Mouse (Mus musculus) liver, postnatal 0 days (tissue): ENCODE results near the gene Cdkl4. TPM values are rescaled to one million over a fixed set of nuclear protein-coding genes. Genes with fewer than 3 reads are reported as not detected.
"Not testable (repeated sequence)": the region's sequence is repeated elsewhere in the genome, so short reads cannot be mapped to it uniquely, and the experiment has no call there.

Experiments
- ATAC-seq: fragments of 200-750 bp; cut with Nextera tagmentation; 2 replicates; pipeline ENCODE4 v1.8.0; 2017; ENCODE audit warnings: mild to moderate bottlenecking, moderate library complexity
- DNase-seq: peaks from one replicate; pipeline ENCODE4 v3.0.0-alpha.2; 2016
- H3K27ac ChIP-seq: fragments of 300-500 bp; sonication (generic); 2 replicates; pipeline ENCODE4 v1.5.1; 2014; ENCODE audit warnings: antibody characterized with exemption, moderate library complexity, mild to moderate bottlenecking, low read depth
- H3K27me3 ChIP-seq: fragments of 300-500 bp; sonication (generic); 2 replicates; pipeline ENCODE4 v1.6.1; 2014; ENCODE audit warnings: low read length, control low read depth, mixed read lengths; ENCODE audit not compliant: insufficient read depth
- H3K36me3 ChIP-seq: fragments of 300-500 bp; sonication (generic); replicated peaks from 2 replicates; pipeline ENCODE4 v1.6.1; 2014; ENCODE audit warnings: mild to moderate bottlenecking, control low read depth, low read length, moderate library complexity, mixed read lengths; ENCODE audit not compliant: insufficient read depth
- H3K4me1 ChIP-seq: fragments of 300-500 bp; sonication (generic); 2 replicates; pipeline ENCODE4 v1.6.1; 2014; ENCODE audit warnings: antibody characterized with exemption, mild to moderate bottlenecking, control low read depth; ENCODE audit not compliant: insufficient read depth
- H3K4me2 ChIP-seq: fragments of 300-500 bp; sonication (generic); 2 replicates; pipeline ENCODE4 v1.6.1; 2014; ENCODE audit warnings: low read depth, mild to moderate bottlenecking, low read length, moderate library complexity, mixed read lengths
- H3K4me3 ChIP-seq: fragments of 300-500 bp; sonication (generic); 2 replicates; pipeline ENCODE4 v1.5.1; 2014; ENCODE audit warnings: low read depth, low read length
- H3K9ac ChIP-seq: fragments of 300-500 bp; sonication (generic); replicated peaks from 2 replicates; pipeline ENCODE4 v1.6.1; 2014; ENCODE audit warnings: mild to moderate bottlenecking, moderate library complexity
- H3K9me3 ChIP-seq: fragments of 300-500 bp; sonication (generic); 2 replicates; pipeline ENCODE4 v1.6.1; 2016; ENCODE audit warnings: mild to moderate bottlenecking, control low read depth, low read length, mixed read lengths
- CTCF ChIP-seq: sonication (generic); IDR thresholded peaks from 2 replicates; pipeline ENCODE4 v1.5.1; 2016; ENCODE audit warnings: antibody characterized with exemption, low read depth
- EP300 ChIP-seq: IDR thresholded peaks from 2 replicates; pipeline ENCODE4 v1.6.1; 2016; ENCODE audit warnings: antibody characterized with exemption, low read depth, mild to moderate bottlenecking
- WGBS: fragments of 180-500 bp; shearing (Covaris S2); extraction: QIAGEN DNeasy Blood & Tissue Kit; methylation state at CpG from one replicate; pipeline ENCODE4 v1.1.7; 2014; ENCODE audit not compliant: insufficient replicate concordance; 5-methylcytosine and 5-hydroxymethylcytosine counted together
- polyA plus RNA-seq: library from polyadenylated mRNA; unstranded; fragments of >200 nt; fragmentation: Nextera tagmentation; extraction: Ambion mirVana; gene quantifications from 2 replicates; pipeline ENCODE4 v1.2.1, GENCODE M21; 2015

Gene Cdkl4
- polyA plus RNA-seq, 1 experiment from 2014 or later: 0.34 TPM

- TF ChIP-seq CTCF: no peak
- Histone ChIP-seq H3K4me3 (peak overlapping the region; percentile 43), H3K36me3 (0 out of 2 replicates have a peak, but pooled peaks cover 6% of the 10 kb centered on the region), H3K4me1 (peaks cover 10% of the 10 kb centered on the region), H3K27me3 (no peaks in the 10 kb centered on the region), H3K27ac (no peak overlapping the region), H3K9ac (peak overlapping the region; percentile 35; the same call in 1 of the 2 replicates), H3K9me3 (no peaks in the 10 kb centered on the region), H3K4me2 (peak overlapping the region; percentile 79)
- WGBS: 0% methylated on average over 30 of the region's 30 CpGs
- DNase-seq (peak; percentile 69), ATAC-seq (peak; percentile 62)
Observed at GRCm38 (mm10) chr17:80577214-80577613, 399 bp downstream of the Cdkl4 start.

- no peak overlapping the region for H3K4me3 ChIP-seq
- peaks cover 10% of the 10 kb centered on the region for H3K4me1 ChIP-seq
- no peak overlapping the region for H3K4me2 ChIP-seq
- H3K9ac ChIP-seq: no peak overlapping the region
- 56% methylated on average over 7 of the region's 7 CpGs for WGBS
- DNase-seq (no peak), ATAC-seq (no peak)
- no peaks in the 10 kb centered on the region for H3K27me3 ChIP-seq
- no peak for TF ChIP-seq CTCF
- no peak for TF ChIP-seq EP300
- H3K9me3 ChIP-seq: no peaks in the 10 kb centered on the region
- no peaks in the 10 kb centered on the region for H3K36me3 ChIP-seq
- no peak overlapping the region for H3K27ac ChIP-seq
Observed at GRCm38 (mm10) chr17:80575008-80575407, 2.6 kb downstream of the Cdkl4 start.

- TF ChIP-seq EP300 (no peak), CTCF (no peak)
- no peak overlapping the region for H3K4me3 ChIP-seq
- no peaks in the 10 kb centered on the region for H3K36me3 ChIP-seq
- H3K4me2 ChIP-seq: no peak overlapping the region
- H3K27ac ChIP-seq: no peak overlapping the region
- DNase-seq: no peak
- no peak for ATAC-seq
- no peak overlapping the region for H3K9ac ChIP-seq
- peaks cover 10% of the 10 kb centered on the region for H3K4me1 ChIP-seq
- H3K9me3 ChIP-seq: no peaks in the 10 kb centered on the region
- no peaks in the 10 kb centered on the region for H3K27me3 ChIP-seq
- WGBS: 79% methylated on average over 7 of the region's 7 CpGs
Observed at GRCm38 (mm10) chr17:80574471-80574965, 3.1 kb downstream of the Cdkl4 start.

- Histone ChIP-seq H3K4me3 (no peak overlapping the region), H3K4me2 (no peak overlapping the region), H3K36me3 (no peaks in the 10 kb centered on the region), H3K27ac (no peak overlapping the region), H3K4me1 (peaks cover 7% of the 10 kb centered on the region), H3K27me3 (no peaks in the 10 kb centered on the region), H3K9ac (no peak overlapping the region), H3K9me3 (no peaks in the 10 kb centered on the region)
- 88% methylated on average over 13 of the region's 13 CpGs for WGBS
- no peak for ATAC-seq
- DNase-seq: no peak
- no peak for TF ChIP-seq EP300
- TF ChIP-seq CTCF: no peak
Observed at GRCm38 (mm10) chr17:80572187-80572935, 5.3 kb downstream of the Cdkl4 start.

GRCm38 (mm10) chr17:80571460-80571859 is 6.2 kb downstream of the Cdkl4 start:
- Histone ChIP-seq H3K36me3 (no peaks in the 10 kb centered on the region), H3K4me1 (no peaks in the 10 kb centered on the region), H3K27ac (no peak overlapping the region), H3K9me3 (no peaks in the 10 kb centered on the region), H3K27me3 (no peaks in the 10 kb centered on the region), H3K9ac (no peak overlapping the region), H3K4me2 (no peak overlapping the region), H3K4me3 (no peak overlapping the region)
- no peak for ATAC-seq
- 85% methylated on average over 4 of the region's 4 CpGs for WGBS
- TF ChIP-seq EP300 (no peak), CTCF (no peak)
- DNase-seq: no peak

GRCm38 (mm10) chr17:80569718-80570117 is 7.9 kb downstream of the Cdkl4 start:
- TF ChIP-seq CTCF: peak; percentile 21
- WGBS: 91% methylated on average over 1 of the region's 2 CpGs
- H3K4me1 ChIP-seq, H3K9ac ChIP-seq, ATAC-seq, H3K27me3 ChIP-seq, H3K36me3 ChIP-seq, H3K27ac ChIP-seq, H3K9me3 ChIP-seq, H3K4me3 ChIP-seq, H3K4me2 ChIP-seq: not testable (repeated sequence)
- DNase-seq: peak; percentile 4
